Mouse (Mus musculus) forebrain, embryonic 14.5 days (tissue): ENCODE measurements around the gene Gpr143. TPM values are rescaled to one million over a fixed set of nuclear protein-coding genes. Genes with fewer than 3 reads are reported as not detected.
"Not testable (repeated sequence)": the region's sequence is repeated elsewhere in the genome, so short reads cannot be mapped to it uniquely, and the experiment has no call there.

Experiments used
- ATAC-seq: fragments of 200-750 bp; cut with Nextera tagmentation; 2 replicates; pipeline ENCODE4 v1.8.0; 2017; ENCODE audit warnings: mild to moderate bottlenecking, moderate library complexity
- DNase-seq: peaks from one replicate; pipeline ENCODE4 v3.0.0-alpha.2; 2015; ENCODE audit warnings: low spot score
- H3K27ac ChIP-seq: fragments of 300-500 bp; sonication (generic); 2 replicates; pipeline ENCODE4 v1.5.1; 2014; ENCODE audit warnings: low read depth, mild to moderate bottlenecking, control low read depth, low read length, moderate library complexity
- H3K27me3 ChIP-seq: fragments of 300-500 bp; sonication (generic); replicated peaks from 2 replicates; pipeline ENCODE4 v1.6.1; 2014; ENCODE audit warnings: low read length, control low read depth, mixed read lengths; ENCODE audit not compliant: control insufficient read depth, insufficient read depth
- H3K36me3 ChIP-seq: fragments of 300-500 bp; sonication (generic); 2 replicates; pipeline ENCODE4 v1.6.1; 2014; ENCODE audit warnings: low read length, control low read depth; ENCODE audit not compliant: control insufficient read depth, insufficient read depth
- H3K4me1 ChIP-seq: fragments of 300-500 bp; sonication (generic); 2 replicates; pipeline ENCODE4 v1.6.1; 2014; ENCODE audit warnings: antibody characterized with exemption, low read length, control low read depth; ENCODE audit not compliant: control insufficient read depth, insufficient read depth
- H3K4me2 ChIP-seq: fragments of 300-500 bp; sonication (generic); 2 replicates; pipeline ENCODE4 v1.6.1; 2014; ENCODE audit warnings: mild to moderate bottlenecking, control low read depth, low read length
- H3K4me3 ChIP-seq: fragments of 300-500 bp; sonication (generic); 2 replicates; pipeline ENCODE4 v1.5.1; 2014; ENCODE audit warnings: low read depth, low read length, control low read depth
- H3K9ac ChIP-seq: fragments of 300-500 bp; sonication (generic); 2 replicates; pipeline ENCODE4 v1.6.1; 2014; ENCODE audit warnings: mild to moderate bottlenecking, low read length, control low read depth, moderate library complexity
- H3K9me3 ChIP-seq: fragments of 300-500 bp; sonication (generic); replicated peaks from 2 replicates; pipeline ENCODE4 v1.6.1; 2016; ENCODE audit warnings: low read length, control low read depth, mixed read lengths; ENCODE audit not compliant: control insufficient read depth
- WGBS: fragments of 180-500 bp; shearing (Covaris S2); extraction: QIAGEN DNeasy Blood & Tissue Kit; methylation state at CpG from one replicate; pipeline ENCODE4 v1.1.7; 2014; 5-methylcytosine and 5-hydroxymethylcytosine counted together
- polyA plus RNA-seq: library from polyadenylated mRNA; unstranded; fragments of >200 nt; fragmentation: Nextera tagmentation; extraction: Ambion mirVana; gene quantifications from 2 replicates; pipeline ENCODE4 v1.2.1, GENCODE M21; 2014

Gpr143 gene
- polyA plus RNA-seq, 1 experiment from 2014 or later = 0.25 TPM

GRCm38 (mm10) chrX:152831003-152831550, 49.4 kb downstream of the Gpr143 start:
- not testable (repeated sequence) for H3K4me2 ChIP-seq, H3K27me3 ChIP-seq, H3K9ac ChIP-seq, H3K27ac ChIP-seq, H3K36me3 ChIP-seq, ATAC-seq, H3K4me3 ChIP-seq, H3K9me3 ChIP-seq, H3K4me1 ChIP-seq, DNase-seq
- no CpG with 5 or more reads among the region's 1 CpGs for WGBS

- H3K27me3 ChIP-seq, H3K9ac ChIP-seq, H3K27ac ChIP-seq, H3K4me2 ChIP-seq, H3K4me1 ChIP-seq, H3K4me3 ChIP-seq, H3K9me3 ChIP-seq, H3K36me3 ChIP-seq: not testable (repeated sequence)
- ATAC-seq = peak; percentile 61; the same call in 1 of the 2 replicates
- WGBS = 25% methylated on average over 5 of the region's 5 CpGs
- peak; percentile 73 for DNase-seq
These were observed 53.2 kb downstream of the Gpr143 start for GRCm38 (mm10) chrX:152834940-152835339.

GRCm38 (mm10) chrX:152855076-152855772, 73.5 kb downstream of the Gpr143 start:
- Histone ChIP-seq H3K4me2 (no peak overlapping the region), H3K27ac (no peak overlapping the region), H3K36me3 (no peaks in the 10 kb centered on the region), H3K9ac (no peak overlapping the region), H3K4me3 (no peak overlapping the region), H3K4me1 (no peaks in the 10 kb centered on the region), H3K9me3 (0 out of 2 replicates have a peak, but pooled peaks cover 4% of the 10 kb centered on the region), H3K27me3 (no peaks in the 10 kb centered on the region)
- ATAC-seq = no peak
- 88% methylated on average over 3 of the region's 3 CpGs for WGBS
- no peak for DNase-seq

Other genes with a start within 250 kb of the Gpr143 start
- gene Cldn34a, start 218.6 kb upstream of the Gpr143 start, polyA plus RNA-seq = not detected in 2 replicates
- gene Shroom2, start 12.5 kb upstream of the Gpr143 start, polyA plus RNA-seq = 26.5 and 36.7 TPM in 2 replicates
- 2.3 and 3.5 TPM in 2 replicates for gene Usp51, start 224.5 kb downstream of the Gpr143 start, polyA plus RNA-seq